Mouse (Mus musculus) cortical plate, adult 2 months (tissue): Measurements from ENCODE around the gene Gsta2. TPM values are rescaled to one million over a fixed set of nuclear protein-coding genes. Genes with fewer than 3 reads are reported as not detected.

Experiments used
- H3K27ac ChIP-seq: fragments of 200-500 bp; 2 replicates; pipeline ENCODE4 v1.5.1; 2012; ENCODE audit warnings: low read length, control low read depth, inconsistent platforms; ENCODE audit not compliant: insufficient read depth
- H3K4me1 ChIP-seq: fragments of 200-500 bp; 2 replicates; pipeline ENCODE4 v1.6.1; 2011; ENCODE audit warnings: low read length; ENCODE audit not compliant: control insufficient read depth, insufficient read depth
- H3K4me3 ChIP-seq: fragments of 200-500 bp; 2 replicates; pipeline ENCODE4 v1.5.1; 2011; ENCODE audit warnings: mild to moderate bottlenecking, low read length, control low read depth; ENCODE audit not compliant: insufficient read depth
- CTCF ChIP-seq: fragments of 200-500 bp; IDR thresholded peaks from 2 replicates; pipeline ENCODE4 v1.5.1; 2011; ENCODE audit warnings: mild to moderate bottlenecking, control low read depth, low read length; ENCODE audit not compliant: insufficient read depth; ENCODE audit errors: extremely low read depth
- POLR2A ChIP-seq: fragments of 200-500 bp; IDR thresholded peaks from 2 replicates; pipeline ENCODE4 v1.6.1; 2011; ENCODE audit warnings: mild to moderate bottlenecking, low read length, control low read depth; ENCODE audit not compliant: insufficient read depth; ENCODE audit errors: extremely low read depth
- polyA plus RNA-seq: library from polyadenylated mRNA; depleted of rRNA; stranded (reverse); fragments of >200 nt; gene quantifications from 2 replicates; pipeline ENCODE4 v1.2.3, GENCODE M21; 2012

Gene Gsta2
- polyA plus RNA-seq, 1 experiment, result 0.44 TPM

DNA sequence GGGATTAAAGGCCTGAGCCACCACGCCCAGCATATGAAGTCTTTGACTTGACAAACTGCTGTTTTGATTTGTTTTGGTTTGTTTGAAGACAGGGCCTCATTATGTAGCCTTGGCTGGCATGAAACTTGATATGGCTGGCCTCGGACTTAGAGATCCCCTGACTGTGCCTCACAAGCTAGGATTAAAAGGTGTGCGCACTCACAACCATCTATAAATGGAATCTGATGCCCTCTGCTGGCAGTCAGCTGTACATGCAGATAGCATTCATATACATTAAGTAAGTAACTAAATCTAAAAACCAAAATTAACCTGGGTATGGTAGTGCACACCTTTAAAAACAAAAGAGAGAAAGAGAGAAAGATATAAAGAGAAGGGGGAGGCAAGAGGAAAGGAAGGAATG, 30.3 kb upstream of the Gsta2 start:
- H3K4me3 ChIP-seq, result no peak overlapping the region
- TF ChIP-seq POLR2A, result no peak
- no peak for TF ChIP-seq CTCF
- H3K27ac ChIP-seq, result no peak overlapping the region
- H3K4me1 ChIP-seq, result no peaks in the 10 kb centered on the region

DNA sequence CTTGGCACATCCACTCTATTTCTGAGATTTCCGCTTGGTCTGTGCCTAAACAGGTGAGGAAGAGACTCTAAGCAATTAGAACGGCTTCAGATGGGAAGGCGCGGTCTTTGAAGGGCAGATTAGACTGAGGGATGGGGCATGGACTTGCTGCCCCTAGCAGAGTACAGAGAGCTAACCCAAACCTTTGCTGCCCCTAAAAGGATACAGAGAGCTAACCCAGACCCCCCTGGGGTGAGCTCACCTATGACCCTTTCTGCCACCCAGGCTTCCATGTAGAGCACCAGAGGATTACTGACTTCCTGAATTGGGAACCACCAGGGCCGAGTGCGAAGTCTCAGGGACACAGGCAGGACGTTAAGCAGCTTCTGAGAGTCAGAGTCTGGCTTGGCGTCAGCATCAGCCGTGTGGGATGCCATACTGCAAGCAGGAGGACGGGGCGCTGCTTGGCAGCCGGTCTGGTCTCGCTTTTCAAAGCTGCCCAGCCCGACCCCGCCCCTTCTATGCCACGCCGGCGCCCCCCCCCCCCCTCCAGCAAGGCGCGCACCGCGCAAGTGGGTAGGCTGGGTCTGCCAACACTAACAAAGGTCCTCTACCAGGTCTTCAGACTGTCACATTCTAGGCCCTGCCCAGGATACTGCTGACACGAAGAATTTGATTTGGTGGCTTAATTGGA, 22.7 kb upstream of the Gsta2 start, which contains the start of gene Ooep:
TSS of gene Ooep (minus strand) at position 613 of the 673 bp plus-strand sequence.
- H3K27ac ChIP-seq, result no peak within 1 kb of the TSS
- TF ChIP-seq POLR2A (no peak), CTCF (no peak)
- no peak within 1 kb of the TSS for H3K4me3 ChIP-seq
- H3K4me1 ChIP-seq, result no peaks in the 10 kb centered on the region

DNA sequence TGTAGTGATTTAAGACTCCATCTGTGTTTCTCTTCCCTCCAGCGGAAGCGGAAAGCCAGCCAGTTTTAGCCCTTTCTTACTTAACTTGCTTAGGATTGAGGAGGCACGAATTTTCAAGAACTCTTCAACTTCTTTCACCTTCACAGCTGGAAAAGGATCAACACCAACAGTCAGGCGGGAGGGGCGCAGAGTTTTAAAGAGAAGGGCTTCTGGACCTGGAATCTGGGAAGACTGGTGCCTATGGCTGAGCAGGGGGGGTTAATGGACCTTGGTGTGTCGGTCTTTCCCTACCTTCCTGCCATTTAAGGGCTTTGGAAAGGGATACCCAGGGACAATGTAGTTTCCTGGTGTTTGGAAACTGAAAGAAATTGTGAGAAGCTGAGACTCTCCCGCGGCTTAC, 22.0 kb upstream of the Gsta2 start:
- Histone ChIP-seq H3K4me1 (no peaks in the 10 kb centered on the region), H3K4me3 (no peak overlapping the region), H3K27ac (no peak overlapping the region)
- TF ChIP-seq CTCF (no peak), POLR2A (no peak)

DNA sequence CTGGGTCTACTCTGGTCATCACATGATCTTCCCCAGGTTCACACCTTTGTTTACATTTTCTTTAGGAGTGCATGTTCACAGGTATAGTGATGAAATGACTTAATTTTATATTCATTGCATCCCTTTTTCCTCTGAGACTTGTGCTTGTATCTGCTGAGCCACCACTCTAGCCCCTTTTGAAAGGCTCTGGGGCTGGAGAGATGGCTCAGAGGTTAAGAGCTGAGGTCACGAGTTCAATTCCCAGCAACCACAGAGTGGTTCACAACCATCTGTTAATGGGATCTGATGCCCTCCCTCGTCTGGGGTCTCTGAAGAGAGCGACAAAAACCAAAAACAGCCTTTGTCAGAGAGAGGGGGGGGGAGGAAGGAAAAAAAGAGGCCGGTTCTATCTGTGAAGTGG, 19.9 kb upstream of the Gsta2 start:
- Histone ChIP-seq H3K4me3 (no peak overlapping the region), H3K27ac (no peak overlapping the region), H3K4me1 (no peaks in the 10 kb centered on the region)
- TF ChIP-seq CTCF (no peak), POLR2A (no peak)

DNA sequence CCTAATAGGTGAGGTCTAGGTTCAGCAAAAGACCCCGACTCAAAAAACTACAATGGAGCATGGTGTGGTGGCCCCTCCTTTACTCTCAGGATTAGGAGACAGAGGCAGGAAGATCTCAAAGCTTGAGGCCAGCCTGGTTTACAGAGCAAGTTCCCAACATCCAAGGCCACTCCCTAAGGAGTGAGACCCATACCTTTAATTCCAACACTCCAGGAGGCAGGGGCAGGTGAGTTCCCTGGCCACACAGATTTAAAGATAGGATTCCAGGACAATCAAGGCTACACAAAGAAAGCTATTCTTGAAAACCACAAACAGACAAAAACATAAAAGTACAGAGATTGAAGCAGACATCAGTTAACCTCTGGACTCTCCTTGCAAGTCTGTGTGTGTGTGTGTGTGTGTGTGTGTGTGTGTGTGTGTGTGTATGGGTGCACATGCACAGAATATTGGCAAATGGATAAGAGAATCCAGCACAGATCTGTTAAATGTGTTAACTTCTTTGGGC, 19.3 kb upstream of the Gsta2 start:
- TF ChIP-seq CTCF, result no peak
- no peak for TF ChIP-seq POLR2A
- Histone ChIP-seq H3K27ac (no peak overlapping the region), H3K4me3 (no peak overlapping the region), H3K4me1 (no peaks in the 10 kb centered on the region)

DNA sequence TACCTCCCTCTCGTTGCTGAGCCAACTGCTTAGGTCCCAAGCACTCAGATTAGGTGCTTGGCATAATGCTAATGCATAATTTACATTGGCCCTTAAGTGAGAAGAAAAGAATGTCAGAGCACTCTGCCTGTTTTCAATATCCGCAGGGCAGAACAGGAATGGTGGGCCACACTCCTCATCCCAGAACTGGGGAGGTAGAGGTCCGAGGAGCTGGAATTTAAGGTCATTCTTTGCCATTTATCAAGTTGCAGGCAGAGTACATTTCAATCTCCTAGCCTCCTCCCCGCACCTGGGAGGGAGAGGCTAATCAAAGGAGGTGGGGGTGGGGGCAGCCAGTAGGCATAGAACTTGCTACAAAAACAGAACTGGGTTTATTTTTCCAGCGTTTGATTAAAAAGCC, 18.8 kb upstream of the Gsta2 start:
- TF ChIP-seq POLR2A (no peak), CTCF (no peak)
- Histone ChIP-seq H3K4me3 (no peak overlapping the region), H3K4me1 (no peaks in the 10 kb centered on the region), H3K27ac (no peak overlapping the region)

DNA sequence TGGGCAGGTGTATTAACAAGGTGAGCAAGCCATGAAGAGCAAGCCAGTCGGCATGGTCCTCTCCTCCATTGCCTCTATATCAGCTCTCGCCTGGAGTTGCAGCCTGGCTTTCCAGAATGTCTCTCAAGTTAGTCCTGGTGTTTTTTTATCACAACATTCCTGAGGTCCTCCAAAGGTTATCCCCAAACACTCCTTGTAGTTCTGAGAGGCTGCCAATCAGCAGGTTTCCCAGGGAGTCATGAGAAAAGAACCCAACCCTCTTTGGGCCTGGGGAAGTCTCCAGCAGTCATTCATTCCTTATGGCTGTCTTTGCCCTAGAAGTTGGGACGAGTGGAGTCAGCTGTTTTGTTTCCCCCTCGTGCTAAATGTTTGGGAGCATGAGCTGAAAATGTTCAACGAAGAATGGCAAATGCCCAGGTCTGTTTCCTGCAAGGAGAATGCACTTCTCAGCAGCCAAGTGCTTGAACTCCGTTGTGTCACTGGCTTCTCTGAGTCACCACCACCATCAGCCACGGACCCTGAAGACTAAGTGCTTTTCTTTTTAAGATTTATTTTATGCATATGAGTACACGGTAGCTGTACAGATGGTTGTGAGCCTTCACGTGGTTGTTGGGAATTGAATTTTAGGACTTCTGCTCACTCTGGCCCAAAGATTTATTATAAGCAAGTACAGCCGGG, 17.4 kb upstream of the Gsta2 start:
- TF ChIP-seq CTCF (no peak), POLR2A (no peak)
- H3K4me1 ChIP-seq, result no peaks in the 10 kb centered on the region

DNA sequence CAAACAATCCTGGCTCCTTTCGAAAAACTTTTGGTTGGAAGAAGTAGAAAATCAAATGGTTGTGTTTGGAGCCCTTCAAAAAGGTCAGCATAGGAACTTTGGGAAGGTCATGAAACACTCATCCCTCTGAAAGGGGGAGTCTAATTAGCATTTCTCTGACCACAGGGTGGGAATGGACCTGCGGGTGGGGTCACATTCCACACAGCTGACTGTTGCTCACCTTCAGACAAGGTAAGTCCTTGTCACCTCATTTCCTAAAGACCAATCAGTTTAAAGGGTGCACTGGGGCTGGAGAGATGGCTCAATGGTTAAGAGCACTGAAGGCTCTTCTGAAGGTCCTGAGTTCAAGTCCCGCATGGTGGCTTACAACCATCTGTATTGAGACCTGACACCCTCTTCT, 15.9 kb upstream of the Gsta2 start:
- H3K4me1 ChIP-seq, result no peaks in the 10 kb centered on the region
- H3K27ac ChIP-seq, result no peak overlapping the region
- no peak for TF ChIP-seq CTCF
- no peak for TF ChIP-seq POLR2A
- no peak overlapping the region for H3K4me3 ChIP-seq

More for the DNA sequence above, 17.4 kb upstream of the Gsta2 start:
- Histone ChIP-seq H3K27ac (no peak overlapping the region), H3K4me3 (no peak overlapping the region)

DNA sequence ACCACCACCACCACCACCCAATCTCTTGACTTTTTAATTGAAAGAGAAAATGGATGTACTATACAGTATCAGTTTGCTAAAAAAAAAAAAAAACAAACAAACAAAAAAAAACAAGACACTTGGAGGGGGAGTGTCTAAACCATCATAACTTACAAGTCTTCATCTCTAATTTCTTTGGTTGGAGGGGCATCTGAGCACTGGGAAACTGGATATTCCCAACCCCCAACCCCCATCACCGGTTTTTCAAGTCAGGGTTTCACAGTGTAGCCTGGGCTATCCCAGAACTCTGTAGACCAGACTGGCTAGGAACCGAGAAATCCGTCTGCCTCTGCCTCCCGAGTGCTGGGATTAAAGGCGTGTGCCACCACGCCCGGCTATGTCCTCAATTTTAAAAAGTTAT, 14.2 kb upstream of the Gsta2 start:
- TF ChIP-seq POLR2A, result no peak
- no peak for TF ChIP-seq CTCF
- Histone ChIP-seq H3K27ac (no peak overlapping the region), H3K4me3 (no peak overlapping the region), H3K4me1 (no peaks in the 10 kb centered on the region)

DNA sequence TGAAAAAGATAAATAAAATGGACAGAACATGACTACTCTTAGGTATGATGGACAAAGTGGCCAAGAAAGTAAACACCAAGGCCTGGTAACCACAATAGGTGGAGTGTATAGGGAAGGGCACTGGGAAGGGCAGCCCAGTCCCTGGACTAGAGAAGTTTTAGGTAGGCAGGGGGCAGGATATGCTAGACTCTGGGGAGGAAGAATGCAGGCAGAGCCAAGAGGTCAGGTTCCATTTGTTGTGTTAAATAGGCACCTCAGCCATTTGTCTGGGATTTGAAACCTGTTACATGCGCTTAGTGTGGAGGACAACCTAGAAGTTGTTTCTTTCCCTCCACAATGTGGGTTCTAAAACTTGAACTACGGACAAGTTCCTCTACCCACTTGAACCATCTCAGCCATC, 13.8 kb upstream of the Gsta2 start:
- Histone ChIP-seq H3K27ac (no peak overlapping the region), H3K4me3 (no peak overlapping the region), H3K4me1 (no peaks in the 10 kb centered on the region)
- no peak for TF ChIP-seq POLR2A
- TF ChIP-seq CTCF, result no peak
